Mouse (Mus musculus) lung, postnatal 0 days (tissue): Measurements from ENCODE around the gene Apba3.

Experiments
- CTCF ChIP-seq: IDR thresholded peaks from 2 replicates; pipeline ENCODE4 v1.5.1; 2016; ENCODE audit warnings: antibody characterized with exemption, mild to moderate bottlenecking
- EP300 ChIP-seq: IDR thresholded peaks from 2 replicates; pipeline ENCODE4 v1.6.1; 2016; ENCODE audit warnings: antibody characterized with exemption, mild to moderate bottlenecking, control low read depth

- peak; percentile 68 for TF ChIP-seq CTCF
- no peak for TF ChIP-seq EP300
Measured at GRCm38 (mm10) chr10:81230438-81231332, 36.1 kb upstream of the Apba3 start, which contains the start of gene Atcay.
